Mouse (Mus musculus) right cerebral cortex, adult 2 months (tissue): ENCODE results near the gene Vmn2r107.

Experiments
- DNase-seq, 2 experiments: peaks; one replicate each; pipeline ENCODE4 v3.0.0; 2021 to 2022; ENCODE audit warnings: low spot score in 2 of 2

Vmn2r107 gene

DNA sequence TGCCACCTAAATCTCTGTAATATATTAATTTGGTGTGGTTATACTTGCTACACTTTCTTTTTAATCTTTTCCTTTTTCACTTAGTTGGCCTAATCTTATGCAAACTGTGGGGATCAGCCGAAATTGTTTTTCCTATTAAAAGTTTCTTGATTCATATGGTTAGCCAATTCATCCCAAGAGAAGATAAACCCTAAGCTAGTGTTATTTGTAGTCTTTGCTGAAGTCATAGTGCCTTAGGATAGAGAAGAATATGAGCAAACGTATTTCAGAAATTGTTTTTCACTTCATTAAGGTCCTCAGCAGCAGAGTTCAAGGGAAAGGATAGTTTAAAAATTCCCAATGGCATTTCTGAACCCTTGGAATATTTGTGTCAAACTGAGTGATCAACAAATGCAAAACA is at the start of gene Vmn2r107:
Vmn2r107 (plus strand) TSS at position 301 of the 400 bp plus-strand sequence.
- DNase-seq = no peak

DNA sequence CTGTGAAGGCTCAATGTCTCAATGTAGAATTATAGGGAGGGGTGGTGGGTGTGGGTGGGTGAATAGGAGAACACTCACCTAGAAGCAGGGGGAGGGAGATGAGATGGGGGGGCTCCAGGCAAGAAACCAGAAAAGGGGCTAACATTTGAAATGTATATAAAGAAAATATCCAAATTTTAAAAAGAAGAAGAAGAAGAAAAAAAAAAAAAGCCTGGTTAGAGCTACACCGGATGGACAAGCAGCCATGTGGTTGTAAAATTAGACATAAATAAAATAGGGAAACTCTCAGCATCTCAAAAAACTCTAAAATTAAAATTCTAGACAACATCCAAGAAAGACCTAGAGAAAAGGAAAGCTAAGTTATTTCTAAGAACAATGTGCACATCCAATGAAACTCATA is 39.3 kb upstream of the Vmn2r107 start:
- no peak for DNase-seq

- no peak for DNase-seq
Observed at GRCm38 (mm10) chr17:20399105-20399504, 54.1 kb downstream of the Vmn2r107 start.

GRCm38 (mm10) chr17:20413846-20414245 is 68.8 kb downstream of the Vmn2r107 start, which contains the start of gene Vmn1r224:
Gene Vmn1r224, plus strand, starts transcription at chr17:20414146.
- no peak for DNase-seq
